Mouse (Mus musculus): ENCODE results near the gene Defb21. TPM values are rescaled to one million over a fixed set of nuclear protein-coding genes. Genes with fewer than 3 reads are reported as not detected.

Gene Defb21
- total and polyA plus RNA-seq, 3 experiments = not detected

- no peaks in the 10 kb centered on the region for H3K79me2 ChIP-seq (replicated peaks; ENCODE audit: control insufficient read depth, extremely low read depth, insufficient read depth, poor library complexity, severe bottlenecking)
- H3K4me1 ChIP-seq (ENCODE audit: control insufficient read depth in 1 of 2, insufficient read depth in 2 of 2) = no peaks in the 10 kb centered on the region
- dilution Hi-C loops (cut with MboI; ENCODE audit: extremely low pct_ligation_motif_present, extremely low pct_unique_long_range_greater_than_20kb, low sequenced_read_pairs) (no loop called here), in situ Hi-C loops (cut with MboI; ENCODE audit: low pct_ligation_motif_present, low pct_unique_long_range_greater_than_20kb, low sequenced_read_pairs) (no loop called here)
- no peak for TF ChIP-seq IRF4 (IDR thresholded peaks at IDR 0.05; ENCODE audit: low read depth, low read length)
- TF ChIP-seq CTCF (conservative IDR thresholded peaks at IDR 0.05 in 1 of 2, IDR thresholded peaks at IDR 0.05 in 1 of 2; ENCODE audit: low read depth in 2 of 2, low read length in 2 of 2) = peak in 1 of 2 experiments; percentile 18; a peak in 2 of 4 replicates
- TF ChIP-seq MXI1 (IDR thresholded peaks at IDR 0.05; ENCODE audit: low read depth, low read length) = no peak
- no peak overlapping the region for H3K4me3 ChIP-seq (replicated peaks in 1 of 3; ENCODE audit: low read depth in 2 of 3, low read length in 2 of 3, poor library complexity in 1 of 3)
- no peak for DNase-seq (ENCODE audit: extremely low read depth)
- H3K9me3 ChIP-seq (replicated peaks; ENCODE audit: low read length) = peaks cover 4% of the 10 kb centered on the region
- H3K9ac ChIP-seq (ENCODE audit: insufficient read depth, low read depth) = no peak overlapping the region
- H3K27ac ChIP-seq (ENCODE audit: insufficient read depth, low read depth) = no peak overlapping the region
- H3K27me3 ChIP-seq (replicated peaks) = peaks cover 3% of the 10 kb centered on the region
- no peaks in the 10 kb centered on the region for H3K36me3 ChIP-seq (replicated peaks in 1 of 2; ENCODE audit: control insufficient read depth in 1 of 2, insufficient read depth in 1 of 2, low read length in 1 of 2)
- no peak overlapping the region for H3K4me2 ChIP-seq (ENCODE audit: insufficient read depth, low read depth, poor library complexity, severe bottlenecking)
Measured at GRCm38 (mm10) chr2:152542897-152543296, 29.6 kb upstream of the Defb21 start.

DNA sequence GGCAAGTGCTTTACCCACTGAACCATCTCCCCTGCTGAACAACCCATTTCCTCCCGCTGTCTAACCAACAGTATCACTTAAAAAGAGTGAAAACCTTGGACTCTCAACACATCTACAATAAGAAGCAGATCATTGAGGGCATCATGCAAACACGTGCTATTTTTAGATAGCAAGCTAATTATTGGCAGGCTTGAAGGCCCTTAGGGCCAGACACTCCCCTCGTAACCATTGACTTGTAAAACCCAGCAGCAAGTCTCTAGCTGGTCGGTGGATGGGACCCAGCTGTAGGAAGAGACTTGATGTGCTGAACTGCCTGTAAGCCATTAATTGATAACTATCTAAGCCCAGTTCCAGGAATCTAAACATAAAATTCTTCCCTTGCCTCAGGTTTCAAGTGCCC, 29.1 kb upstream of the Defb21 start:
- Histone ChIP-seq H3K9ac (ENCODE audit: insufficient read depth, low read depth) (no peak overlapping the region), H3K36me3 (replicated peaks in 1 of 2; ENCODE audit: control insufficient read depth in 1 of 2, insufficient read depth in 1 of 2, low read length in 1 of 2) (no peaks in the 10 kb centered on the region), H3K4me2 (ENCODE audit: insufficient read depth, low read depth, poor library complexity, severe bottlenecking) (no peak overlapping the region), H3K79me2 (replicated peaks; ENCODE audit: control insufficient read depth, extremely low read depth, insufficient read depth, poor library complexity, severe bottlenecking) (no peaks in the 10 kb centered on the region), H3K4me1 (ENCODE audit: control insufficient read depth in 1 of 2, insufficient read depth in 2 of 2) (no peaks in the 10 kb centered on the region), H3K27me3 (replicated peaks) (peaks cover 3% of the 10 kb centered on the region), H3K4me3 (replicated peaks in 1 of 3; ENCODE audit: low read depth in 2 of 3, low read length in 2 of 3, poor library complexity in 1 of 3) (no peak overlapping the region), H3K9me3 (replicated peaks; ENCODE audit: low read length) (peaks cover 4% of the 10 kb centered on the region), H3K27ac (ENCODE audit: insufficient read depth, low read depth) (no peak overlapping the region)
- no peak for DNase-seq (ENCODE audit: extremely low read depth)
- in situ Hi-C loops (cut with MboI; ENCODE audit: low pct_ligation_motif_present, low pct_unique_long_range_greater_than_20kb, low sequenced_read_pairs) = no loop called here
- dilution Hi-C loops (cut with MboI; ENCODE audit: extremely low pct_ligation_motif_present, extremely low pct_unique_long_range_greater_than_20kb, low sequenced_read_pairs) = no loop called here
- no peak for TF ChIP-seq MXI1 (IDR thresholded peaks at IDR 0.05; ENCODE audit: low read depth, low read length)
- no peak for TF ChIP-seq HCFC1 (IDR thresholded peaks at IDR 0.05; ENCODE audit: low read depth, low read length)
- TF ChIP-seq JUN (IDR thresholded peaks at IDR 0.05; ENCODE audit: insufficient read depth, low read depth, low read length) = no peak
- no peak for TF ChIP-seq ZNF384 (IDR thresholded peaks at IDR 0.05; ENCODE audit: low read depth, low read length)
- TF ChIP-seq SIN3A (IDR thresholded peaks at IDR 0.05; ENCODE audit: low read length) = no peak
- TF ChIP-seq CHD2 (IDR thresholded peaks at IDR 0.05; ENCODE audit: low read length) = no peak
- no peak for TF ChIP-seq NRF1 (IDR thresholded peaks at IDR 0.05; ENCODE audit: low read depth, low read length)
- TF ChIP-seq USF1 (IDR thresholded peaks at IDR 0.05; ENCODE audit: low read depth, low read length) = no peak

DNA sequence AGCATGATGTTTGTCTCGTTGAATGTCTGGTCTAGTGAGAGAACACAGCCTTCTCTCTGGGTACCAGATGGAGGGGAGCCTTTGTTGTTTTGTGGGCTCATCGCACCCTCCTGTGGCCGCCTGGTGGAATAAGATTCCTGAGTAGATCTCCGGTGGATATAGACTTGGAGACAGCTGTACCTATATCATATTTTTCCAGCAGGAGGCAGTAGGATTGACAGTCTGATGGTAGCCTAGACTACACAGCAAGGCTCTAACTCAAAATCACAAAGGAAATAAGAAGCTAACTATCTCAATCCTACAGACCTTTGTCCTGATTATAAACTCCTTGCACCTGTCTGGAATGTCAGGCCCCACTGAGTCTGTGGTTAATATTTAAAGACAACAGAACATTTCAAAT, 27.9 kb upstream of the Defb21 start:
- in situ Hi-C loops (cut with MboI; ENCODE audit: low pct_ligation_motif_present, low pct_unique_long_range_greater_than_20kb, low sequenced_read_pairs) (no loop called here), dilution Hi-C loops (cut with MboI; ENCODE audit: extremely low pct_ligation_motif_present, extremely low pct_unique_long_range_greater_than_20kb, low sequenced_read_pairs) (no loop called here)
- Histone ChIP-seq H3K27ac (ENCODE audit: insufficient read depth, low read depth) (no peak overlapping the region), H3K36me3 (replicated peaks in 1 of 2; ENCODE audit: control insufficient read depth in 1 of 2, insufficient read depth in 1 of 2, low read length in 1 of 2) (no peaks in the 10 kb centered on the region), H3K4me3 (replicated peaks in 1 of 3; ENCODE audit: low read depth in 2 of 3, low read length in 2 of 3, poor library complexity in 1 of 3) (no peak overlapping the region), H3K9ac (ENCODE audit: insufficient read depth, low read depth) (no peak overlapping the region), H3K9me3 (replicated peaks; ENCODE audit: low read length) (peaks cover 4% of the 10 kb centered on the region), H3K4me2 (ENCODE audit: insufficient read depth, low read depth, poor library complexity, severe bottlenecking) (no peak overlapping the region), H3K27me3 (replicated peaks) (peaks cover 3% of the 10 kb centered on the region), H3K4me1 (ENCODE audit: control insufficient read depth in 1 of 2, insufficient read depth in 2 of 2) (no peaks in the 10 kb centered on the region), H3K79me2 (replicated peaks; ENCODE audit: control insufficient read depth, extremely low read depth, insufficient read depth, poor library complexity, severe bottlenecking) (no peaks in the 10 kb centered on the region)
- TF ChIP-seq CHD1 (IDR thresholded peaks at IDR 0.05; ENCODE audit: low read depth, low read length) = no peak
- no peak for TF ChIP-seq CHD2 (IDR thresholded peaks at IDR 0.05; ENCODE audit: low read length)
- TF ChIP-seq USF1 (IDR thresholded peaks at IDR 0.05; ENCODE audit: low read depth, low read length) = no peak
- TF ChIP-seq MXI1 (IDR thresholded peaks at IDR 0.05; ENCODE audit: low read depth, low read length) = no peak
- TF ChIP-seq HCFC1 (IDR thresholded peaks at IDR 0.05; ENCODE audit: low read depth, low read length) = no peak
- peak in 1 of 2 experiments; percentile 80; a peak in 2 of 4 replicates for TF ChIP-seq CTCF (conservative IDR thresholded peaks at IDR 0.05 in 1 of 2, IDR thresholded peaks at IDR 0.05 in 1 of 2; ENCODE audit: low read depth in 2 of 2, low read length in 2 of 2)
- no peak for TF ChIP-seq KAT2A (IDR thresholded peaks at IDR 0.05; ENCODE audit: insufficient replicate concordance, low read length)
- peak; percentile 69 for TF ChIP-seq RAD21 (IDR thresholded peaks at IDR 0.05; ENCODE audit: low read depth, low read length)
- no peak for TF ChIP-seq JUND (conservative IDR thresholded peaks at IDR 0.05; ENCODE audit: low read depth, low read length)
- peak; percentile 60 for TF ChIP-seq SMC3 (IDR thresholded peaks at IDR 0.05; ENCODE audit: low read depth, low read length)
- TF ChIP-seq IRF4 (IDR thresholded peaks at IDR 0.05; ENCODE audit: low read depth, low read length) = no peak
- TF ChIP-seq JUN (IDR thresholded peaks at IDR 0.05; ENCODE audit: insufficient read depth, low read depth, low read length) = no peak
- peak; percentile 24 for DNase-seq (ENCODE audit: extremely low read depth)

All from CH12.LX (cell line).